Mouse (Mus musculus) cerebellum, postnatal 10 days (tissue): ENCODE measurements around the gene Psip1.
"Not testable (repeated sequence)": the region's sequence is repeated elsewhere in the genome, so short reads cannot be mapped to it uniquely, and the experiment has no call there.

Source experiments
- DNase-seq, 2 experiments: peaks; one replicate each; pipeline ENCODE4 v3.0.0; 2021; ENCODE audit warnings: mixed read lengths in 2 of 2

Psip1 gene

DNA sequence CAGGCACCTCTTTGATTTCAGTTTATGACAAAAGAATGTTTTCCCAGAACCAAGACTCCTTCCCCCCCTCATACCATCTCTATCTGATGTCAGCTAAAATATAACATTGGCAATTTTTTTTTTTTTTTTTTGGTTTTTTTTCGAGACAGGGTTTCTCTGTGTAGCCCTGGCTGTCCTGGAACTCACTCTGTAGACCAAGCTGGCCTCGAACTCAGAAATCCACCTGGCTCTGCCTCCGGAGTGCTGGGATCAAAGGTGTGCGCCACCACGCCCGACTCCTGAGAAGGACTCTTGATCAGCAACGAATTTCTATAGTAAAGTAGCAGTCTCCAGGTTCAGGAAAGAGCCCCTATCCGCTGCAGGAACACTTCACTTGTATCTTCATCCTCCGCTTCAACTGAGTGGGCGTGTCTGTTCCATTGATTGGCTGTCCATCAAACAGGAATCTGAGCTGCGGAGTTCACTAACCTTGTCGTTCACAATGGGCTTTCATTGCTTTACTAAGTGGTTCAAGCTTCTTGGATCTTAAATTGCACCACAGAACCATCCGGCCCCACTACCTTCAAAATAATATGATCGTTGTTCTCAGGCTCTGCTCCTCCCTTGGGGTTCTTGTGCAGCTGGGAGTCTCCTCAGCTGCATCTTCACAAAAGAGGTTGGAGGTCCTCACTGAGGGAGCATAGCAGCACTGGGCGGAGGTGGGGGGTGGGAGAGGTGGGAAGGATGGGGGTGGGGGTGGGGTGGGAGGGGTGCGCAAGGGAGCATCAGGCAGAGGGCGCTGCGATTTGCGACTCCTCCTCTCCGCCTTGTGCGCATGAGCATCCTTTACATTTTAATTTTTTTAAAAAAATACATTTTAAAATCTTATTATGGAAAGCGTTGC, 14.1 kb upstream of the Psip1 start:
- peak; percentile 43 to 52 for DNase-seq

DNA sequence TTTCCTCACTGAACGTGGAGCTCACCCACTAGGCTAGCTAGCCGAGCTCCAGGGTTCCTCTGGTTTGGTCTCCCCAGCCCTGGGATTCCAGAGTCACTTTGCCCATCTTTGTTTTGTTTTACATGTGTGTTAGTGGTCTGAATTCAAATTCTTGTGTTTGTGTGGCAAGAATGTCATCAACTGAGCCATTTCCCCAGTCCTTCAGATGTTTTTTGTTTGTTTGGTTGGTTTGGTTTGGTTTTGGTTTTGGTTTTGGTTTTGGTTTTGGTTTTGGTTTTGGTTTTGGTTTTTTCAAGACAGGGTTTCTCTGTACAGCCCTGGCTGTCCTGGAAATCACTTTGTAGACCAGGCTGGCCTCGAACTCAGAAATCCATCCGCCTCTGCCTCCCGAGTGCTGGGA, 10.8 kb upstream of the Psip1 start:
- DNase-seq = not testable (repeated sequence)

DNA sequence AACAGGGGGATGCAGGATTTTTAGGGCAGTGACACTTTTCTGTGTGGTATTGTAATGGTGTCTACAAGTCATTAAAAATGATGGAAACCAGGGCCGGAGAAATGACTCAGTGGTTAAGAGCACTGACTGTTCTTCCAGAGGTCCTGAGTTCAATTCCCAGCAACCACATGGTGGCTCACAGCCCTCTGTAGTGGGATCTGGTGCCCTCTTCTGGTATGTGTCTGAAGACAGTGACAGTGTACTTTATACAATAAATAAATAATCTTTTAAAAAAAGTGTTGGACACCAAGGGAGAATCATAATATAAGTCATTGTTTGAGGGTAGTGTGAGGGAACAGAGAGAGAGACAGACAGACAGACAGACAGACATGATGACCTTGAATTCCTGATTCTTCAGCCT, 6.9 kb upstream of the Psip1 start:
- no peak for DNase-seq

DNA sequence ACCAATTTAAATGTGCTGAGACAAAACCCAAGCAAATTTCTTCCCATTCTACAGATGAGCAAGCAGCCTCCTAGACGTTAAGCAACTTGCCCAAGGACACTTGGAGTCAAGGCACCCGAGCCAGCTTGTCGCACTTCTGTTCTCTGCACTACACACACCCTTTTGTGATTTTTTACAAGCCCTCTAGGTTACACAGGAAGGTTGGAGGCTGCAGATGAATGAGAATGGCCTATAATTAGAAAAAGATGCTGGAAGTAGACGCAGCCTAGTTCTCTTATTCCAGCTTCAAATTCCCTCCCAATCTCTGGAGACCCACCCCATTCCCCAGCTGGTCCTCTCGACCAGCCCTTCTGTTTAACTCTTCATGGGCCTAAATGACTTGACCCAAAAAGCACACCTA, 2.9 kb upstream of the Psip1 start:
- no peak for DNase-seq

DNA sequence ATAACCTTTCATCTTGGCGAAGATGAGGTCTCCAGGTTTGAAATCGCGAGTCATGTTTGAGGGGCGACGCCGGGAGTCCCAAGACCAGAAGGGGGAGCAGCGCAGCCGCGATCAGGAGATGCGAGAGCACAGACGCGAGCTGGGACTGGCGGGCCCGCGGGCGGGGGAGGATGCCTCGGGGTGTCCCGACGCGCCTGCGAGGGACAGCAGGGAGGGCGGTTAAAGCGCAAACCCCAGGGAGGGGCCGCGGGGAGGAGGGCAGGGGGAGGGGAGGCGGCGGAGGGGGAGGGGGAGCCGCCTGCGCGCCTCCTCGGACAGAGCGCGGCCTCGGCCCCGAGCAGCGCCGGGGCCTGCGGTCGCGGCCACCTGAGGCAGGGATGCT, 533 bp downstream of the Psip1 start:
- peak; percentile 96 for DNase-seq

DNA sequence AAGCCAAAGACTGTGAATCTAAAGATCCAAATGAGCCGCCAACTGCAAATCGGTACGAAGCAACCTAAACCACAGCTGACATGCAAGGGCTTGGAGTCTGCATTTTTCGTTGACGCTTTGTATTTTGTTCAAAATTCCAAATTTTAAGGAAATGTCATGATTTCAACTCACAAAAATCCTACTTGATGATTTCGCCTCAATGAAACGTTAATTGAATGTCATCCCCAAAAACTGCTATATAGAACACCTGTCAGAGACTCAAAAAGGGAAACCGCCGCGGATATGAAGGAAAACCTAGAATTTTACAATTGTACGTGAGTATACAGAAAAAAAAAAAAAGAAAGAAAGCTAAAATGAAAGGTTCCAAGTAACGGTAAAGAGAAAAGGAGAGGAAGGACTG, 1.0 kb downstream of the Psip1 start:
- no peak for DNase-seq

DNA sequence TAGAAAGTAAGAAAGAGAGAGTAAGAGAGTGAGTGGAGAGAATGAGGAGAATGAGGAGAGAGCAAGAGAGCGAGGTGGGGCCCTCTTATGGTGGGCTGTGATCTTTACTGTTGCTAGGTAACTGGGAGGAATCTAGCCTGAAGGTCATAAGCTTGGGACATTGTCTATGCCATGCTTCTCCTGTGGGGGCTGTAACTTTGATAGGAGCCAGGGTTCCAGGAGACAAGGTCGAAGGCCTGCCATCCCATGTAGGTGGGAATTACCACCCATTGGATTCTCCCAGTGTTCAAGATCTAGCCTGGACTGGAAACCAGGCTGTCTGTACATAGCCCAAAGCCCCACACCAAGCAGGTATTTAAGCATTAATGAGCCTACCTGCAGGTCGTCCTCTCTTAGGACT, 18.1 kb downstream of the Psip1 start:
- peak in 1 of 2 experiments; percentile 11 for DNase-seq

DNA sequence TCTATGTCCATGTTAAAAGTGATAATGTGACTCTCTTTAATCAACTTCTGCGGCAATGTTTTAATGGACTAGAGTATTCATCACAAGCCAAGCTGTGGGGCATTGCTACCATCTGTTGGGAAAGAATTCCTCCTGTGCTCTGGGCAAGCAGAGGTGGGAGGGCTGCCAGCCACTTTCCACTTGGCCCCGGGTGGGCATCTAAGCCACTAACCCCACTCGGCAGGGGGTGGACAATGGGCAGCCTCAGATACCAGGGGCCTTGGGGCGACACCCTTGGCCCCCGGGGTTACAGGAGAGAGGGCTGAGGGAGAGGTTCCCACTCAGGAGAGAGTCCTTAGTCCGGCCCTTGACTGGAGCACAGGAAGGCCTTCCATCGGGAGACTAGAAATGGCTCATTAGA, 18.6 kb downstream of the Psip1 start:
- peak; percentile 89 to 93 for DNase-seq

DNA sequence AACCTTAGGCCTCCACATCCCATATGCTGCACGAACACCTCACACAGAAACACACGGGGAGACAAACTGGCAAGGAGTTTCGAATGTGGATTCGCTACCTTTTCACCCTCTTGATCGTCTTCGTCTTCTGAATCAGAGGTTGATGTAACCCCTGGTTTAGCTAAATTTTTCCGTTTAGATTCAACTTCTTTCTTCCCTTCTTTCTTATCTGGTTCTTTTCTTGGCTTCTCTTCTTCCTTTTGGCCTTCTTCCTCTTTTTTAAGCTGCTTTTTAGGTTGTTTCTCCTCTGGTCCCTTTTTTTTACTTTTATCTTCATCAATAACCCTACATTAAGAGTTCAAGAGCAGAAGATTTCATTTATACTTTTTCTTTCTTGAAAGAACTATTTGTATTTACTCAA, 21.4 kb downstream of the Psip1 start:
- DNase-seq = no peak

DNA sequence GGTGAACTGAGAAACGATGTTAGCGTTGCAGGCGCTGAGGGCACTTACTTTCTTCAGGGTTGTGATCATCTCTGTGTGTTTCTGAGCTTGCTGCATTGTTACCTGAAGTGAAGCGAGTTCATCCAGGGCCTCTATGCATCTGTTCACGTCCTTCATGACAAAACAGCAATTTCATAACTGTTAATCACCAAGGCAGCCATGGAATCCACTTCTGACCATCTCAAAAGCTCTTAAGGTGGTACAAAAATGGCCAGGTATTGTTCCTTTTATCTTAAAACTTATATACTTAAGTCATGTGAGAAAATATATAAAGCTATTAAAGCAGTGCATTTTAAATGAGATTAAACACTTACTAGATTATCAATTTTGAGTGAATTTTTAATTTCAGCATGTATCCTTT, 26.2 kb downstream of the Psip1 start:
- no peak for DNase-seq

DNA sequence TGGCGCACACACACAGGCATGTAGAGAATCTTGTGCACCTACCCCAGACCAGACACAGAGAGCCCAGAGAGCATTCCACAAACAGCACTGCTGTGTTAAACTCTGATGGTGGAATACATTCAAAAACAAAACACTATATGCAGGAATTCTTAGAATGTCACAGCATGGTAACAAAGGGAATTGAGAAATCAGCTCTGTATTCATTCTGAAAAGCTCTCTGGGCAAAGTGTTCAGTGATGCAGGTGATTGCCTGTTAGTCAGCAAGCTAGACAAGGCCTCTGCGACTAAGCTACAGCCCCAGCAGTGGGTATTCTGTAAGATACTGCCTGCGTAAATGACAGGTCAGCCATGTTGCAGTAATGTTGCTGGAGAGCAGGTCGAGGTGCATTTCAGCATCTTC, 35.5 kb downstream of the Psip1 start:
- no peak for DNase-seq

DNA sequence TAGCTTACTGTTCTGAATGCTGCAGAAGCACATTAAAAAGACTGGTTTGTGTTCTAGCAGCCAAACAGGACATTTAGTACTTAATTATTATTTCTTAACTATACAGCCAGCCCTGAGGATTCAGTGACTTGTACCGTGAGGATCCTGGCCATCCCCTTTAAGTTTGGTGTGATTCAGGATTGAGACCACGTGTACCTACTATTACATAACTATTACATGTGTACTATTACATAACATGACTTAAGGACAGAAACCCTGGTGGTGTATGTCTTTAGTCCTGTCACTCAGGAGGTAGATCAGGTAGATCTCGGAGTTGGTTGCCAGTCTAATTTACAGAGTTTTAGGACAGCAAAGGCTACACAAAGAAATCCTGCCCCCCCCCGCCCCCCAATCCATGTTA, 45.2 kb downstream of the Psip1 start:
- DNase-seq = no peak

DNA sequence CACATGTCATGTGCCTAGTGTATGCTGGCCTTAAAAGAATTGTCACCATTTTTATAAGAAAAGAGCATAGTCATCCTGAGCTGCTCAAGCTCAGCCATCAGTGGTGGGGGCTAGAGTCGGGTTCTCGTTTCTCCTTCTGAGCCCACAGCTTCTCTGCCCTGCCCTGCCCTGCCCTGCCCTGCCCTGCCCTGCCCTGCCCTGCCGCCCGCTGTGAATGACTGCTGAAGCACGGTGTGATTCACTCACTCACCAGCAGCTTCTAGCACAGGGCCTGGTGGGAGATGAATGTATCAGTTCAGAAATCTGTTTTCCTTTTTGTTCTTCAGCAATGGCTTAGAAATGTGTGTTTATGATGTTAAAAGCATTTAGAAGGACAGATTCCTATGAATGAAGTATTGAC, 47.2 kb downstream of the Psip1 start:
- no peak for DNase-seq

DNA sequence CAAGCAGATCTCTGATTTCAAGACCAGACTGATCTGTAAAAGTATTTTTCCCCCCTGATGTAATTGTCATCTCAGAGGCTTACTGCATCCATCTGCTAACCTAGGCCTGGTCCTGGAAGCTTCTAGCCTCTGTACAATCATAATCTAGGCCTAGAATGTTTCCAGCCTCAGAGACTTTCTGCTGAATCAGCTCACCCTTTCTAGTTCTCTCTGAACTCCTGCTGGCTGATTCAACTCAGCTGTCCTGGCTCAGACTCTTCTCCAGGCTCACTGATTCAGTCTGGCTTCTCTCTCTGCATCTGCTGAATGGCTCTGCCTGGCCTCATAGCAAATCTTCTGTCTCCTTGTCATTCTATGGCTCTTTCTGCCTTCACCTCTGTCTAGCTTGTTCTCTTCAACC, 48.1 kb downstream of the Psip1 start:
- no peak for DNase-seq

DNA sequence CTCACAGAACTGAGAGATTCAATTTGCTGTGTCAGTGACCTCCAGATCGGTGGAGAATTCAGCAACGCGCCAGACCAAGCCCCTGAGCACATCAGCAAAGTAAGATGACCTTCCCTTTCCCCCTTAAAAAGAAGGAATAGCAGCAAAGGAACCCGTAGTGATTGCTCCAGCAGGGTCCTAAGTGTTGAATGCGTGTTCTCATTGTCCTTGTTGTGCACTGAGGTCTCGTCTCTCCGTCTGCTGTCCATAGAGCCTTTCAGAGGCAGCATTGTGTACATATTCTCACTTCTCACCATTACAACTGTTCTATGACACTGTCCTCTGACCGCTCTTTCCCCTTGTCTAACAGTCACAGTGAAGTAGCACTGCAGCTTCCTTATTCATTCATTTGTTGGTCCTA, 49.9 kb downstream of the Psip1 start:
- no peak for DNase-seq

DNA sequence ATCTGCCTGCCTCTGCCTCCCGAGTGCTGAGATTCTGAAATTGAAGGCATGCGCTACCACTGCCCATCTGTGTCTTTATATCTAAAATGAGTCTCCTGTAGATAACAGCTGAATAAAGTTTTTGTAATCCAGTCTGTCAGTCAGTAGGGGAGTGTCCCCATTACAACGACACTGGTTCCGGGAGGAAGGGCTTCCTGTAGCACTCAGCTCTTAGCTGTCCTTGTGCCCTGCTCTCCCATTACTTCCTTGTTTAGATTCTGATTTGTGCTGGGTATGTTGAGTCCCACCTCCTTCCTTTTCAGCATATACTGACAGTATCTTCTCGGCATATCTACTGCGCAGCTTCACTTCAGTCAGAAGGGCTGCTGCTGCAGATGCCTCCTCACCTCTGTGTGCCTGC, 53.4 kb downstream of the Psip1 start:
- DNase-seq = no peak

DNA sequence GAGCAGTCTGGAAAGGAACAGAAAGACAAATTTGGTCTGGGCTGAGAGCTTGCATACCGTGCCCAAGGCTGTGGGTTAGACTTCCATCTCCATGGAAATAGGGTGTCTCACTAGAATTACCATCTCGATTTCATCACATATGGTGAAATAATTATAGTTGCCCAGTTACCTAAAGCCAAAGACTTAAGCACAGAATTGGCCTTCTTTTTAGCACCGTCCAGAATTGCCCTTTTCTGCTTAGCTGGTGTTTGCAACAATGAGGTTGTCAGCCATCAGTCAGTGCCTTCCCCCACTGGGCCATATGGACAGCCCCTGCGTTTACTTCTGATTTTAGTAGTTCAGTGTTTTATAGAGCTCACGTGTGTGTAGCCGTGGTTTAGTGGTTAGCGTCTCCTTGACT, 54.3 kb downstream of the Psip1 start:
- no peak for DNase-seq

DNA sequence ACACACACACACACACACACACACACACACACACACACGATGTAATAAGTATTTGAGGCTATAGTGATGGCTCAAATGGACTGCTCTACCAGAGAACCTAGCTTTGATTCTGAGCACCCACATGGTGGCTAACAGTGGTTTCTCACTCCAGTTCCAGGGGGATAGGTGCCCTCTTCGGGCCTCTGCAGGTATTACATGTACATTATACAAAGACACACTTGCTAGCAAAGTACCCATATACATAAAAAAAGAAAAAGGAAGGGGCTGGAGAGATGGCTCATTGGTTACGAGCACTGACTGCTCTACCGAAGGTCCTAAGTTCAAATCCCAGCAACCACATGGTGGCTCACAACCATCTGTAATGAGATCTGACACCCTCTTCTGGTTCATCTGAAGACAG, 57.4 kb downstream of the Psip1 start:
- DNase-seq = peak in 1 of 2 experiments; percentile 16

DNA sequence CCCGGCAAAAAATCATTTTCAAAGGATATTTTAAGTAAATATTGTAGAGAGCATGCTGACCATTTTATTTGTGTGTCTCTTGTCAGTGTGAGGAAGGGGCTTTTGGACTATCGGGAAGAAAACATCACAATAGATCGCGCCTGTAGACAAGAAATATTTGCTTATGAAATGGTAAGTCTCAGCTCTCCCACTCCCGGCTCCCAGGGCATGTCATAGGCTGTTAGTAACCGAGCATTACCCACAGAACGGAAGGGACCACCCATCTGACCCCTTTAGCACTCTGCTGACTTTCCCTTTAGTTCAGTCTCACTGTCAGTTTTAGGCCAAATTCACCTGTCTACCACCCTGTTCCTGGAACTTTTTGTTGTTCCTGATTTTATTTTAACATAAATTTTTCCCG, 58.6 kb downstream of the Psip1 start:
- DNase-seq = no peak

DNA sequence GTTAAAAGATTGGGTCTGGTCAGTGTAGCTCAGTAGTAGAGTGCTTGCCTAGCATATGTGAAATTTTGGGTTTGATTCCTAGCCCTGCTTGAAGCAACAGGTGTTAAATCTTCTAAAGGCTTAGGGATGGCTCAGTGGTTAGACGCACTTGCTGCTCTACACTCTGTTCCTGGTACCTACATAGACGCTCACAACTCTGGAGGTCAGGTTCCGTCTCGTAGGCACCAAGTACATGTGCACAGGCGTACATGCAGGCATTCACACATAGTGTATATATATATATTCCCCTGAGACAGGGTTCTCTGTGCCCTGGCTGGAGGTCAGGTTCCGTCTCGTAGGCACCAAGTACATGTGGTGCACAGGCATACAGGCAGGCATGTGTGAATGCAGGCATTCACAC, 59.1 kb downstream of the Psip1 start:
- no peak for DNase-seq

DNA sequence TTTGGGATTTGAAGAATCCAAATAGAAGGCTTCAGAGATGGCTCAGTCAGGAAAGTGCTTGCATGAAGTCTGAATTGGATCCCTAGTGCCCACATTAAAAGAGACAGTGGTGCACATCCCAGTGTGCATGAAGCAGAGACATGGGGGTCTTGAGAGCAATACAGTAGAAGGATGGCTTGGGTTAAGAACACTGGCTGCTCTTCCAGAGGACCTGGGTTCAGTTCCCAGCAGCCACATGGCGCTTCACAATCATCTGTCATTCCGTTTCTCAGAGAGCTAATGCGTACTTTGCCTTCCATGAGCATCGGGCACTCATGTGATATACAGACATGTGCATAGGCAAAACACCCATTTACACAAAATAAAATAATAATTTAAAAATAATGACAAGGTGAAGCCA, 61.1 kb downstream of the Psip1 start:
- no peak for DNase-seq

DNA sequence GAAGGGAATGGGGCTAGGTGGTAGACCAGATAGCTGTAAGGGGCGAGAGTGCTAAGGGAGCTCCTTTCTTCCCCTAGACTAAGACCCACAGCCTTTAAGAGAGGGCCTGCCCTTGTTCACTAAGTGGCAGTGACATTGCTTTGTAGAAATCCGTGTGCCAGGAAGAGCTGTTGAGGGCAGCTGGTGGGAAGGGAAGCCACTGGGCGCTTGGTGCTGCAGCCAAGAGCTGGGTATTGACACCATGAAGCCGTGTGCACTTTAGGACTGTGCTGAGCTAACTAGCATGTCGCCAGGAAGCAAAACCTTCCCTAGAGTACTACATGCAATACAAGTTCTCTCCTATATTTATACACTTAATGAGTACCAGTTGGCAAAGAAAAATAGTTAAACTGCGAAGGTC, 62.6 kb downstream of the Psip1 start:
- peak; percentile 53 to 54 for DNase-seq

DNA sequence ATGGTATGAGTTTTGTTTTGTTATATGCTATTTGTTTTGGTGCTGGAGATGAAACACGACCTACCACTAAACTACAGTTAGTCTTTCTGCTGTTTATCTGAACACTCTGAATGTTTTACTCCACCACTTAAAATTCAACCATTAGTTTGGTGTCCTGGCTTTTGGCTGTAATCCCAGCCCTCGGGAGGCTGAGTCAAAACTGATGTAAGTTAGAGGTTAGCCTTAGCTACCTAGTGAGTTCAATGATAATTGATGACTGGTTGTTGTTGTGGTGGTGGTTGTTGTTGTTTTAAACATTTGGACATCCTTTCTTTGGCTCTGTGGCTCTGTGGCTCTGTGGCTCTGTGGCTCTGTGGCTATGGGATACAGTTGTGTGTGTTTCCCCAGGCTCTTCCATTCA, 67.5 kb downstream of the Psip1 start:
- peak in 1 of 2 experiments; percentile 22 for DNase-seq

DNA sequence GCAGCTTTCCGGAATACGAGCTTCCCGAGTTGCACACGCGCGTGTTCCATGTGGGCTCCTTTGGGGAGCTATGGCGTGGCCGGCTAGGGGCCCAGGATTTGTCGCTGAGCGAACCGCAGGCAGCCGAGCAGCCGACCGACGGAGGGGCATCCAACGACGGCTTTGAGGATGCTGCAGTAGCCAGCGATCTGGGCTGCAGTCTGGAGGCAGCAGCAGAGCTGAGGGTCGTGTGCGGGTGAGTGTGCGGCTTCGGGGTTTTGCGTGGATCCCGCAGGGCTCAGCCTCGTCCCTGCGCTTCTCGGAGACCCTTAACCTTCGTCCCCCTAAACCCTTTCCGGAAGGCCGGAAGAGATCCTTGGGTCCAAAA, 68.5 kb downstream of the Psip1 start:
- no peak for DNase-seq

DNA sequence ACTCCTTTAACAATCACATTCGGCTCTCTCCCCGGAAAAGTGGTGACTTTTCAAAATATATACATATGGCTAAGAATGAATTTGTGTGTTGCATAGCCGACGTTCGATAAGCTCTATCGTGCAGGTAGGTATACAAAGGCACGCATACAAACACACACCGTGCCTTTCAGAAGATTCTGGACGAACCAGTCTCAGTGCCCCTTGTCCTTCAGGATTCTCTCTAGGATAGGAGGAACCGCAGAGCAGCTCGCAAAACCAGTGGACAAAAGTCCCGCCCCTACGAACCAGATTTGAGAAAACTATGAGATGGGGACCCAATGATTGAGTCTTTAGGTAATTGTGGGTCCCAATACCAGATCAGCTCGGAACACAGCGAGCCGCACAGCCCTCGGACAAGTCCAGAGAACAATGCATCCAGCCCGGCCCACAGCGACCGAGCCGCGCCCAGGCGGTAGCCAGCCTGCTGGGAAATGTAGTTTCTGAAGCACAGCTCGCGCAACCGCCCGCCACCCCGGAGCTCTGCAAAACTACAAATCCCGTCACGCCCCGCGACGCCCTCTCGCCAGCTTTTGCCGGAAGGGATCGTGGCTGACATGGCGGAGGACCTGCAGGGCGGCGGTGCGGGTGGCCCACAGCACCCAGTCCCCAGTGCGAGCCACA, 69.0 kb downstream of the Psip1 start, which contains the start of gene Snapc3:
Gene Snapc3, plus strand, starts transcription at position 565 of the 660 bp plus-strand sequence.
- peak; percentile 97 to 98 for DNase-seq
